Mouse (Mus musculus) CH12F3 (cell line): ENCODE measurements around the gene Rpl5.
"Not testable (repeated sequence)": the region's sequence is repeated elsewhere in the genome, so short reads cannot be mapped to it uniquely, and the experiment has no call there.

Experiments
- in situ Hi-C: fragments of 300-500 bp; cut with MboI; formaldehyde crosslinking; loops from 2 replicates; pipeline ENCODE4 v1.14.3; 2020; ENCODE audit warnings: low sequenced_read_pairs

Gene Rpl5

GRCm38 (mm10) chr5:107894676-107895075 is 5.6 kb upstream of the Rpl5 start:
- in situ Hi-C loops = loop anchor here (25.0 kb wide), 1 partner anchor 282 kb away; no protein-coding TSS in a partner anchor

DNA sequence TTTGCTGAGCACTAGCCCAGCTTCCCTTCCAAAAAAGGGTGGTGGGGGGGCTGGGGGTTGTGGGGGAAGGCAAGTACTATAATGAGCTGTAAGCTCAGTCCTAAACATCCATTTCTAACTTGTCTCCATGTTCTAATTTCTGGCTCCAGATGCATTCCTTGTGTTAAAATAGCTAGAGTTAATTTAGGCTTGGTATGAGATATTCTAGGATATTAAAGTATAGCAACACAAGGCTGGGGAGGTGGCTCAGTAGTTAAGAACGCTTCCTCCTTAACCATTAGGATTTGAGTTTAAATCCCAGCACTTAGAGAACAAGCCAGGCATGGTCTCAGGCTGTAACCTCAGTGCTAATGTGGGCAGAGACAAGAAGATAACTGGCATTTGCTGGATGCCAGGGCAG is 4.0 kb upstream of the Rpl5 start:
- in situ Hi-C loops = loop anchor here (25.0 kb wide), 1 partner anchor 284 kb away; no protein-coding TSS in a partner anchor

DNA sequence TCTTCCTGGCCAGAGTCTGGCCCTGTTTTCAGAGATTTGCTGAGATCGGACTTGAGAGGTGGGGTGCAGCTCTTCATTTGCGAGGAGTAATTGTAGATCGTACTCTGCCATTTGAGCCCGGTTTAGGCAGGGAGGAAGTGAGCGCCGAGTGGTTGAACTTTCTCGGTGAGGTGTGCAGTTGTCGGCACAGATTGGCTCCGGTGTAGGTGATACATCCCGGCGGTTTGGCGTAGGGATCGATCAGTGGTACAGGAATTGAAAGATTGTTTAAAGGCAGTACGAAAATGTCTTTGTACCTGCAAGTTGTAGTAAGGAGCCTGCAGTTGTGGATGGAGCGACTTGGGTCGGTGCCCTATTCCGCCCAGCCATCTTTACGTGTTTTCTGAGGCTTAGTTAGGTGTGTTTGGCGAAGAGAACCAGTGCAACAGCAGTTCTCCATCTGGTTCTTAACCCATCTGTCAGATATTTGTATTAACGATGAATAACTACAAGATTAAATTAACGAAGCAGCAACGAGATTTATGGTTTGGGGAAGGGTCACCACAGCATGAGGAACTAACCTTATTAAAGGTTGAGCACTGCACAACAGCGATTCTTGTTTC is 813 bp downstream of the Rpl5 start:
- in situ Hi-C loops = no loop called here

GRCm38 (mm10) chr5:107904325-107904724 is 4.0 kb downstream of the Rpl5 start:
- in situ Hi-C loops = no loop called here

DNA sequence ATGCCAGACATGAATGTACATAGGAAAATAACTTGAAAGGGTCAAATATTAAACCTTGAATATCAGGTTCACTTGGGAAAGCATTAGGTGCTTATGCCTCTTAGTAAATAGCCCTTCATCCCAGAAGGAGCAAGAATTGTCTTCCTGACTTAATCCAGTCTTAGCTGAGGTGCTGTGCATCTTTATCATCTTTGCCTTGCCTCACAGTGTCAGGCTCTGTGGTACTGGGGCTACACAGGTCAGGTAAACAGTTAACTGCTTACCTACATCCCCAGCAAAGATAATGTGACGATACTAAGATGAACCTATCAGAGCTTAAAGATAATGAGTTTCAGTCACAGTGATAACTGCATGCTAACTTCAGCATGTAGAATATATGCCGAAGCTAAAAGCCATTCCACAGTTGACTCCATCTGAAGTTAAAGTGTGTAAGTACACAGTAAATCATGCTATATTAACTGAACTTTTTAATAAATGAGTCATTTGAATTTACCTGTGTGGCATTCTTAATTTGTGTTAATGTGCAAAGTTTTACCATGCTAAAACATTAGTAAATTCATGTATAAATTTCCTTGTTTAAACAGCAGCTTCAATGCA is 8.3 kb downstream of the Rpl5 start:
- in situ Hi-C loops = no loop called here

- in situ Hi-C loops = no loop called here
Measured at GRCm38 (mm10) chr5:107909668-107910067, 9.4 kb downstream of the Rpl5 start.

GRCm38 (mm10) chr5:107910084-107910616 is 9.8 kb downstream of the Rpl5 start:
- in situ Hi-C loops = no loop called here

DNA sequence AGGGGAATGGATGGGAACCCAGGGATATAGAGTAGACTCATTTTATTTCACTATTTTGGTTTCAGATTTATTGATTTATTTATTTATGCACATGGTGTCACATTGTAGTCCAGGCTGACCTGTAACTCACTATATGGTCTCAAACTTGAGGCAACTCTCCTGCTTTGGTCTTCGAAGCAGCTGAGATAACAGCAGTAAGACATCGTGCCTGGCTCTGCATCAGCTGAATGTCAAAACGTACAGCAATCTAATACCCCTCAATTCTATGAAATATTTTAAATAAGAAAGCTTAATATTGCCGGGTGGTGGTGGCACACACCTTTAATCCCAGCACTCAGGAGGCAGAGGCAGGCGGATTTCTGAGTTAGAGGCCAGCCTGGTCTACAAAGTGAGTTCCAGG is 10.7 kb downstream of the Rpl5 start:
- in situ Hi-C loops = no loop called here

DNA sequence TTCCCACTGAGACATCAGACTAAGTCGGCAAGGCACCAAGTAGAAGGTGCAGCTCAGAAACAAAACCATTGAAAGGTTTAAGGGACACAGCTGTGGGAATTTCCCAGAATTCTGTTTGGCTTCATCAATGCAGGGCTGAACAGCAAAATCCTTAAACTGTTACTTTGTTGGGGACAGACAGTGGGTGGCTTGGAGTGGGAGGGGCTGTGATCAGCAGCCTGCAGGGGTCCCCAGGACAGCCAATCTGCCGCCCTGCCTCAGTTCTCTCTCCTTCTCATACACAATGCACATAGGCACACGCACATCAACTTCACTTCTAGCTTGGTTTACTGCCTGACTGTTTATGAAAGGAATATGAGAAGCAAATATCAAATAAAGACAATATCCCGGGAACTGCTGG is 15.0 kb downstream of the Rpl5 start:
- in situ Hi-C loops = no loop called here

DNA sequence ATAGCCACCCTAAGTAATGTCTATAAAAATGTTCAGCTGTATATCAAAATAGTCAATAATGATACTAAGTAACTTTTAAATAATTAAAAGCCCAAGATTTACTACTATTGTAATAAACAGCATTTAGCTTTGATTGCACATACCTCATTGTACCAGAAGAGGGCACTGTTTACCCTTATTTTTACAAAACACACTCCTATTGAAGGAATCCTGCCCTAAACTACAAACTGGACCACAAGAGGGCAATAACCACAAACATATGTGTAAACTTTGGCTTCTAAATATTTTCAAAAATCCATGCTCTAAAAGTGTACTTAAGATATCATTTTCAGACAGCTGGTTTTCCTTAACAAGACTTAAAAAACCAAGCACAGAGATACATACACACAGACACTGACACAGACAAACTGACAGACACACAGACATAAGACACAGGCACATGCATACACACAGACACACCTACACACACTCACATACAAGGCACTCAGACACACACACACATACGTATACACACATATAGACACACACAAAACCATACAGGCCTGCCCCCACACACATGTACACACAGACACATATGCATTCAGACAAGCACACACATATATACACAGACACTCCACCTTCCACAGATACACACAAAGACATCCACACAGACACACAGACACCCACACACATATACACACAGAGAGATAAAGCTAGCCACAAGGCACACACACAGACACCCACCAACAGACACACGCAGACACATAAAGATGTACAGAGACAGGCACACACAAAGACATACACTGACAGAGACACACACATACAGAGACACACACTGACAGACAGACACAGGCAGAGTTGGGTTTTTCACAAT is 21.3 kb downstream of the Rpl5 start:
- in situ Hi-C loops = loop anchor here (10.0 kb wide), 1 partner anchor 63 kb away; the partner anchor contains the start of gene Fam69a

- in situ Hi-C loops = loop anchor here (10.0 kb wide), 1 partner anchor 62 kb away; the partner anchor contains the start of gene Fam69a
Measured at GRCm38 (mm10) chr5:107922836-107923235, 22.5 kb downstream of the Rpl5 start.

GRCm38 (mm10) chr5:107924564-107924963 is 24.3 kb downstream of the Rpl5 start:
- in situ Hi-C loops = loop anchor here (10.0 kb wide), 1 partner anchor 60 kb away; the partner anchor contains the start of gene Fam69a

DNA sequence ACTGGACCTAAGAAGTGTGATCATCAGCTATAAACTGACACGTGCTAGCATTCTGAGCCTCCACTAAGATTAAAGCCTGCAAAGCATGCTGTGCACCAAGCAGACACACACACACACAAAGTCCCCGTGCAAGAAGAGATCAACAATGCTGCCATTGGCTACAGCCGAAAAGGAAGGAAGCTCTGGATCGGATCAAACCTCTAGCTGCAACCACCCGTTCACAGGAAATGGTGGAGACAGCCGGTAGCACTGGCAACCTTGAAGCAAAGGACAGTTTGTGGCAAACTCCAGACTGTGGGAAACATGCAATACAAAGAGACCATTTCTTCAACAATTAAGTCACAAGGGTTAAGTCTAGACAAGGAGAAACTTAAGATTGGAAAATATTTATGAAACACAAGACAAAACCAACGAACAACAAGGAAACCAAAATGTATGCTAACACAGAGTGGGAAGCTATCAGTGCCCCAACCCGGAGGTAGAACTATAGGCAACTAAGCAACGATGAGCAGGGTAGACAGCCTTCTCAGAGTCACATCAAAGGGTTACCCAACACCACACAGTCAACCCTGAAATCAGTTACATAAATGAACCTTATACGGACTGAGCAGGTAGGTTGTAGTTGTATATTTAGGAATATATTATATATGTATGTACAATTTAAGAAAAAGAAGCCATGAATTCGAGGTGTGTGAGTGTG is 26.4 kb downstream of the Rpl5 start:
- in situ Hi-C loops = loop anchor here (10.0 kb wide), 1 partner anchor 58 kb away; the partner anchor contains the start of gene Fam69a

DNA sequence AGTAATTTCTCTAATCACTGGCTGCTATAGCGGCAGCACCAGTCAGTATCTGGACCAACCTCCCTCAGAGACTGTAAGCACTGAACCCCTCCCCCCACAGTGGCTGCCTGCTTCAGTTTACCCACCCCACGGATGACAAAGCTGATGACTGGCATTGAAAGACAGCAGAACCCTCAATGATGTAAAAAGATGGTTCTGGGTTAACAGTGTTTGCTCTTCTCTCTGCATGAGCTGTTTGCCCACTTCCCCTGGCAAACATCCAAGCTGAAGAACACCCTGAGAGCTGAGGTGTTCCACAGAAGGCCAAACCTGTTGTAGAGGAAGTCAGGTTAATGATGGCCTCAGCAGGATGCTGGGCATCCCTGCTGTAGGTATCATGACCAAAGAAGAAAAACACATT is 32.3 kb downstream of the Rpl5 start:
- in situ Hi-C loops = no loop called here

DNA sequence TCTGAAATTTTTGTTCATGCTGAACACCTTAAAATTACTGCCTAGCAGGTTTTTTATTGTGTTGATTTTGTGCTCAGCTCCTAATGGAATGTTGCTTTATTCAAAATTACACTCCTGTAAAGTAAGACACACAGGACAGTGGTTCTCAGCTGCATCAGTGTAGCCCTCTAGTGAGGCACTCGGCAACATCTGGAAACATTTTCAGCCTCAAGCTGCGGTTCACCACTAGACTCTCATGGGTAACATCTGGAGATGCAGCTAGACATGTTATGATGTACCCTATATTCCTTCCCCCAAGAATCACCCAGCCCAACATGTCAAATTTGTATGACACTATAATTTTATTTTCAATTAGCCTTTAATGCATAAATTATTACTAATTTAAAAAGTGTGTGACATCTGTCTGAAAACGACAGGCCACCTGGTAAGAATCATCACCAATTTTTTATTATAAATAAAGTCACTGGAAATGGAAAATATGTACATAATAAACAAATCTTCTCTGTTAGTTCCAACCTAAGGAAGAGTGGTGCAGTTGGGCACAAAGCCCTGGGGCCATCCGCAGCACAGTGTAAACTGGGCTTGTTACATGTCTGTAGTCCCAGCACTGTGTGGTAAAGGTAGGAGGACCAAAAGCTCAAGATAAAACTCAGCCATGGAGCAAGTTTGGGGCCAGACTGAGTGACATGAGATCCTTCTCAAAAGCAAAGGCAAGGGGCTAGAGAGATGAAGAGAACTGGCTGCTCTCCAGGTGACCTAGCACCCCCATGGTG is 33.1 kb downstream of the Rpl5 start:
- in situ Hi-C loops = no loop called here

DNA sequence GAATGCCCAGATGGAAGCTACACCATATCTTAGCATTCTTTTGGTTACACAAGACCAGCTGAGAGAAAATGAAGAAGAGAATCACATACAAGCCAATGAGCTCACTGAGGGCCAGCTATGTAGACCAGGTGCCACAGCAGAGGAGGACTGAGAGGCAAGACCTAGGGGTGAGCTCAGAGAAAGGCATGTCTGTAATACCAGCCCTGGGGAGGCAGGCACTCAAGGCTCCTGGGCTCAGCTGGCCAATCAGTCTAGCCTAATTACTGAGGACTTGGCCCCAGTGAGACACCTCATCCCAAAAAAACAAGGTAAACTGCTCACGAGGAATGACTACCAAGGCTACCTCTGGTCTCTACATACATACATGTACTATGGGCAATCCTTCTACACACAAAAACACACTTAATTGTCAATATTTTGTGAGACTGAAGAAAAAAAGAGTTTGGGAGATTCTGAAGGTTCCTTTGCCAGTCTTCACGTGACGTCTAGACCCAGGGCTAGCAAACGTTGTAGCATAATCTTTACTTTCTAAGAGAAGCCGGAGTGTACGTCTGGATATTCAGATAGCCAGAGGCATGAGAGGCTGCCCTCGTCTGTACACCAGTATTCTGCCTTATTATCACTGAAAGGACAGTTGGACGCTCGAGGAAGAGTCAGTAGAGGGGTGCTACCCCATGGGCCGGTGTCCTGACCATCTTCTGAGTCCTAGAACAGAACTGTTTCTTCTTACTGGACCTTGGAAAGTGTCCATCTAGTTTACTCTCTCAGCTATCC is 34.7 kb downstream of the Rpl5 start:
- in situ Hi-C loops = no loop called here

DNA sequence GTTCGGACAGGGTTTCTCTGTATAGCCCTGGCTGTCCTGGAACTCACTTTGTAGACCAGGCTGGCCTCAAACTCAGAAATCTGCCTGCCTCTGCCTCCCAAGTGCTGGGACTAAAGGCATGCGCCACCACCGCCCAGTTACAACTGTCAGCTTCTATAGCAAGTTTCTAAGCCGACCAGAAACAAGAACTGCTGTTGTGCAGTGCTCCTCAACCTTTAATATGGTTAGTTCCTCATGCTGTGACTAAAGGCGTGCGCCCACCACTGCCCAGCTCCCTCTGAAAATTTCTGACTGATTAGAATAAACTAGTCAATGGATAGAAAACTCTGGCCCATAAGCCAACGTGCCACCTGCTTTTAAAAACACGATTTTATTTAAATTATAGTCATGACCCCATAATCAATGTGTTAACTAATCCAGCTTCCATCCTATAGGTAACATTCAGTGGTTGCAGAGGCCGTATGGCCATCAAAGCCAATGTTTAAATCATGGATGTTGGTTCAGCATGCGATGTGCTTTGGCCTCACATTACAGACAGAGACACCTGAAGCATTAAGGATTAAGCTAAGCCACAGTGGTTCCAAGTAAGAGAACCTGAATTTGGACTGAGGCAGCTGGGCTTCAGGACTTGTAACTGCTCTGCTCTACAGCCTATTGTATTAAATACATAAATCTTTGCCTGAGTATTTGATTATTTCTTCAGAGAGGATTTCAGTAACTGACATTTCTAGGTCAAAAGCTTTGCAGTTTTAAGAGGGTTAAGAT is 36.5 kb downstream of the Rpl5 start:
- in situ Hi-C loops = no loop called here

DNA sequence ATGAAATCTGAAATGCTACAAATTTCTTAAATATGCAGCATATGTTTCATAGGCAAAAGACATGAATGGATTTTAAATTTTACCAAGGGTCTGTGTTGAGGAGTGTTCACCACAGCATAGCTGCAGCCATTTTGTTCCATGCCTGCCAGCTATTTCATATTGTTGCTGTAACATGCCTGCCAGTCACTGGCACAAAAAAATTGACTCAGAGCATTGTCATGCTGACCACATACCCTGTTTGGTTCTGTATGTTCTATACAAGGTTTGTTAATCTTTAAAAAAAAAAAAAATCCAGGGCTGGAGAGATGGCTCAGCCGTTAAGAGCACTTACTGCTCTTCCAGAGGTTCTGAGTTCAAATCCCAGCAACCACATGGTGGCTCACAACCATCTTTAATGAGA is 38.2 kb downstream of the Rpl5 start:
- in situ Hi-C loops = not testable (repeated sequence)
